Mouse (Mus musculus): Measurements from ENCODE around the gene Cck. TPM values are rescaled to one million over a fixed set of nuclear protein-coding genes. Genes with fewer than 3 reads are reported as not detected.

Cck gene
- total and polyA plus RNA-seq, 2 experiments from 2014 or later, result 0.29 TPM; not detected in 1

DNA sequence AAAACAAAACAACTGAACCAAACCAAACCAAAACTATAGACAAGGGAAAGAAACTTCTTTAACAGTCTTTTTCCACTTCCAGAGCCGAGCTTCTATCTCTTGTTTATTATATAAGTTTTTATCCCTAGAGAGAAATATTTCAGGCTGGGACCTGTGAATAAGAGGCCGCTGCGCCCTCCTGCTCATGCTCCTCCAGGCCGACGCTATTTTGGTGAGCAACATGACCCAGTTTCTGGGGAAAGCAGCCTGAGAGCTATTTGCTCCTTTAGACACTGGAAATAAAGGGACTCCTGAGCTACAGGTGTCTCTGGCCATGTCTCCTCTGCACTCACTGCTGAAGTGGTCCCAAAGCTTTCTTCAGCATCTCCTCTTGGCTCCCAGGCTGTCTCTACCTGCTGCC, 24.6 kb upstream of the Cck start:
- Histone ChIP-seq H3K36me3 (replicated peaks; ENCODE audit: control insufficient read depth, insufficient read depth, low read length) (no peaks in the 10 kb centered on the region), H3K9me3 (replicated peaks; ENCODE audit: control insufficient read depth, low read length) (no peaks in the 10 kb centered on the region), H3K4me2 (ENCODE audit: low read depth, low read length) (no peak overlapping the region), H3K9ac (replicated peaks; ENCODE audit: low read depth, low read length) (no peak overlapping the region), H3K4me1 (ENCODE audit: control insufficient read depth, insufficient read depth) (no peaks in the 10 kb centered on the region), H3K27ac (ENCODE audit: low read depth) (no peak overlapping the region), H3K4me3 (ENCODE audit: low read depth, low read length) (no peak overlapping the region), H3K27me3 (ENCODE audit: control insufficient read depth, insufficient read depth, low read length) (no peaks in the 10 kb centered on the region)
- TF ChIP-seq CTCF (IDR thresholded peaks at IDR 0.05; ENCODE audit: low read depth) (no peak), EP300 (IDR thresholded peaks at IDR 0.05; ENCODE audit: low read depth) (no peak)
- no peak for ATAC-seq (ENCODE audit: insufficient read depth, low read depth)
- 53% methylated on average over 5 of the region's 5 CpGs for WGBS
- DNase-seq (ENCODE audit: low spot score), result no peak

DNA sequence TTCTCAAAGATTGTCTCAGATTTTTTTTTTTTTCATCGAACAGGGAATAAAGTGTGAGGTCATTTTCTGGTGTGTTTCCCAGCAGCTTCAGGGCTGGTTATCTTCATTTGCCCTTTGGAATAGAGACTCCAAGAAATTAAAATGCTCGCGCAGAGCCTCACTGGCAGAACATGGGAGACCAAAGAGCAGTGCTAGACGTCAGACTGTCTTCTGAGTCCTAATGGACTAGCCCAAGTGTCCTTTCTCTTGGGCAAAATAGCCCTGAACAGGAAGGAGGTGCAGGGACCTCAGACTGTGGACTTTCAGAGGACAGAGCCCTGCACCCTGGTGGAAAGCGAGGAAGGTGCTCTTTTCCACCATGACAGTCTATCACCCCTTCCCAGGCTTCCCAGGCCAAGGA, 19.0 kb upstream of the Cck start:
- TF ChIP-seq CTCF (IDR thresholded peaks at IDR 0.05; ENCODE audit: low read depth) (no peak), EP300 (IDR thresholded peaks at IDR 0.05; ENCODE audit: low read depth) (no peak)
- Histone ChIP-seq H3K4me2 (ENCODE audit: low read depth, low read length) (no peak overlapping the region), H3K27ac (ENCODE audit: low read depth) (no peak overlapping the region), H3K27me3 (ENCODE audit: control insufficient read depth, insufficient read depth, low read length) (no peaks in the 10 kb centered on the region), H3K9ac (replicated peaks; ENCODE audit: low read depth, low read length) (no peak overlapping the region), H3K36me3 (replicated peaks; ENCODE audit: control insufficient read depth, insufficient read depth, low read length) (no peaks in the 10 kb centered on the region), H3K4me3 (ENCODE audit: low read depth, low read length) (no peak overlapping the region), H3K4me1 (ENCODE audit: control insufficient read depth, insufficient read depth) (no peaks in the 10 kb centered on the region), H3K9me3 (replicated peaks; ENCODE audit: control insufficient read depth, low read length) (no peaks in the 10 kb centered on the region)
- DNase-seq (ENCODE audit: low spot score), result no peak
- ATAC-seq (ENCODE audit: insufficient read depth, low read depth), result no peak
- WGBS, result 69% methylated on average over 5 of the region's 5 CpGs

DNA sequence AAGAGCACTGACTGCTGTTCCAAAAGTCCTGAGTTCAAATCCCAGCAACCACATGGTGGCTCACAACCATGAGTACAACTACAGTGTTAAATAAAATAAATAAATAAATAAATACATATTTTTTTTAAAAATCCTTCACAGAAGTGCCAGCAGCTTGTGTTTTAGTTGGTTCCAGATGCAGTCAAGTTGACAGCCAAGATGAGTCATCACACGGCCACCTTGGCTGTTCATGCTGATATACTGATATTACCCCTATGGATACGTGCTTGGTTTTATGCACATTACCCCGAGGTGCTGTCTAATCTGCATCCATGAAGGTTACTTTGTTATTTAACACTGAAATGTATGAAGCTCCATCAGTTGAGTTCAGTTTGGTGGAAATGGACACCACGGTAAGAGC, 16.4 kb upstream of the Cck start:
- Histone ChIP-seq H3K4me3 (ENCODE audit: low read depth, low read length) (no peak overlapping the region), H3K9me3 (replicated peaks; ENCODE audit: control insufficient read depth, low read length) (no peaks in the 10 kb centered on the region), H3K36me3 (replicated peaks; ENCODE audit: control insufficient read depth, insufficient read depth, low read length) (no peaks in the 10 kb centered on the region), H3K27ac (ENCODE audit: low read depth) (no peak overlapping the region), H3K9ac (replicated peaks; ENCODE audit: low read depth, low read length) (no peak overlapping the region), H3K4me1 (ENCODE audit: control insufficient read depth, insufficient read depth) (no peaks in the 10 kb centered on the region), H3K27me3 (ENCODE audit: control insufficient read depth, insufficient read depth, low read length) (no peaks in the 10 kb centered on the region), H3K4me2 (ENCODE audit: low read depth, low read length) (no peak overlapping the region)
- no peak for TF ChIP-seq EP300 (IDR thresholded peaks at IDR 0.05; ENCODE audit: low read depth)
- TF ChIP-seq CTCF (IDR thresholded peaks at IDR 0.05; ENCODE audit: low read depth), result no peak
- DNase-seq (ENCODE audit: low spot score) (no peak), ATAC-seq (ENCODE audit: insufficient read depth, low read depth) (no peak)
- WGBS, result 78% methylated on average over 4 of the region's 4 CpGs

DNA sequence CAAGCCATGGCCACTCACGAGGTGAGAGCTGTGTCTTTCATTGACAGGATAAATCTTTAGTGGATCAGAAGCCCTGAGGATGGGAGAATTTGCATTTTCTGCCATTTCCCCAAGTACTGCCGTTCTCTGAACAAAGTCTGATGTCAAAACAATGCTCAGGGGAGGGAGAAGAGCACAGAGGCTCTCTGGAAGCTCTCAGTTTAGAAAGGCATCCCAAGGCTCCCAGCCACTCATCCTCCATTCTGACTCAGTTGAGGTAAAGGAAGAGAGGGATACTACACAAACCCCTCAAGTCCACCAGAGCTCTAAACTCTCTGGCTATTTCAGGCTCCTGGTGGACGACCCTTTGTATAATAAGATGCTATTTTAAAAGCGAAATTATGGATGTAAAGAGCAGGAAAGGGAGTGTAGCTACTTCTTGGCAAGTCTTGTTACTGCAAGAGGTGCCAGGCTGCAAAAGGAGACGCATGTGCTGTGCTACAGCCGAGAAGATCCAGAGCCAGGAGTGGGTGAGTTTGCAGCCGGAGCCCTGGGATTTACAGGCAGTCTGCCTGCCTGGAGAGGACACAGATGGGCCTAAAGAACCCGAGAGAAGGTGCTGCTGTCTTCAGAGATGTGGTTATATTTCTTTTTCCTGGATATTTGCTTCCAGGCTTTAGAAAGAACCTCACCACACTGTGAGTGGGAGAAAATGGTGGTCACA, 11.1 kb upstream of the Cck start:
- TF ChIP-seq EP300 (IDR thresholded peaks at IDR 0.05; ENCODE audit: low read depth), result no peak
- TF ChIP-seq CTCF (IDR thresholded peaks at IDR 0.05; ENCODE audit: low read depth), result no peak
- Histone ChIP-seq H3K4me1 (ENCODE audit: control insufficient read depth, insufficient read depth) (no peaks in the 10 kb centered on the region), H3K27me3 (ENCODE audit: control insufficient read depth, insufficient read depth, low read length) (no peaks in the 10 kb centered on the region), H3K36me3 (replicated peaks; ENCODE audit: control insufficient read depth, insufficient read depth, low read length) (no peaks in the 10 kb centered on the region), H3K4me3 (ENCODE audit: low read depth, low read length) (no peak overlapping the region), H3K9me3 (replicated peaks; ENCODE audit: control insufficient read depth, low read length) (no peaks in the 10 kb centered on the region), H3K9ac (replicated peaks; ENCODE audit: low read depth, low read length) (no peak overlapping the region), H3K27ac (ENCODE audit: low read depth) (no peak overlapping the region), H3K4me2 (ENCODE audit: low read depth, low read length) (no peak overlapping the region)
- ATAC-seq (ENCODE audit: insufficient read depth, low read depth), result no peak
- DNase-seq (ENCODE audit: low spot score), result no peak
- 57% methylated on average over 8 of the region's 8 CpGs for WGBS

DNA sequence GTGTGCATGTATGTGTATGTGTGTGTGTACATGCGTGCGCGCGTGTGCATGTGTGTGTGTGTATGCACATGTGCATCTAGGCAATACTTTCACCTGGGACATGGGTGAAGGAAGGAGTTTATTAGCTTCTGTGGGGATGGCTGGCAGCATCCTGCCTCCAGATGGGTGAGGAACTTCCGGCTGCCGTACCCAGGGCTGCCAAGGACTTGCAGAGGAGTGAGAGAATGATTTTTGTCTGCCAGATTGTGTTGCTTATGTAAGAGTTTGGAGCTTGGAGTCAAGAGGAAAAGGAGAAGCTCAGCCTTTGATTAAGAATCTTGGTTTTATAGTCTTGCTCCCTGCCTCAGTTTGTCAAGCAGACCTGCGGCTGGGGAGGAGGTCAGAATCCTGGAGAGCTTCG, 9.9 kb upstream of the Cck start:
- Histone ChIP-seq H3K4me2 (ENCODE audit: low read depth, low read length) (no peak overlapping the region), H3K36me3 (replicated peaks; ENCODE audit: control insufficient read depth, insufficient read depth, low read length) (no peaks in the 10 kb centered on the region), H3K9me3 (replicated peaks; ENCODE audit: control insufficient read depth, low read length) (no peaks in the 10 kb centered on the region), H3K27me3 (ENCODE audit: control insufficient read depth, insufficient read depth, low read length) (no peaks in the 10 kb centered on the region), H3K9ac (replicated peaks; ENCODE audit: low read depth, low read length) (no peak overlapping the region), H3K27ac (ENCODE audit: low read depth) (no peak overlapping the region), H3K4me1 (ENCODE audit: control insufficient read depth, insufficient read depth) (no peaks in the 10 kb centered on the region), H3K4me3 (ENCODE audit: low read depth, low read length) (no peak overlapping the region)
- no peak for DNase-seq (ENCODE audit: low spot score)
- TF ChIP-seq EP300 (IDR thresholded peaks at IDR 0.05; ENCODE audit: low read depth) (no peak), CTCF (IDR thresholded peaks at IDR 0.05; ENCODE audit: low read depth) (no peak)
- WGBS, result 89% methylated on average over 8 of the region's 8 CpGs
- no peak for ATAC-seq (ENCODE audit: insufficient read depth, low read depth)

DNA sequence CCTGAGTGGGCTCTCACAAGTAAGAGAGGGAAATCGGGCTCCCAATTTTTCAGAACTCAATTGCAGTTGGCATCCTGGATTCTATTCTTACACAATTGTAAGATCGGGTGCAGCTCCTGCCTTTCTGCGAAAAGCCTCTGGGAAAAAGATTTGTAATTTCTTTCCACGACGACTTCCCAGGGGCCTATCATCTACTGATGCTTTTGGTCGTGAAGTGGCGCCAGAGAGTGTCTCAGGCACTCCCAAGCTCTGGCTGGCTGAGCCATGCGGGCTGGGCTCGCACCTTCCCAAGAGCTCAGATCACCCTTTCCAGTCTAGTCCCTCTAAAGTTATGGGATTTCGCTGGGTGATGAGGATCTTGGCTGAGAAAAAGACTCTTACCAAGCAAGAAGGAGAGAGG, 608 bp upstream of the Cck start:
- 31% methylated on average over 10 of the region's 10 CpGs for WGBS
- Histone ChIP-seq H3K4me1 (ENCODE audit: control insufficient read depth, insufficient read depth) (no peaks in the 10 kb centered on the region), H3K27me3 (ENCODE audit: control insufficient read depth, insufficient read depth, low read length) (peaks cover 60% of the 10 kb centered on the region), H3K4me3 (ENCODE audit: low read depth, low read length) (no peak overlapping the region), H3K9ac (replicated peaks; ENCODE audit: low read depth, low read length) (no peak overlapping the region), H3K36me3 (replicated peaks; ENCODE audit: control insufficient read depth, insufficient read depth, low read length) (no peaks in the 10 kb centered on the region), H3K9me3 (replicated peaks; ENCODE audit: control insufficient read depth, low read length) (no peaks in the 10 kb centered on the region), H3K4me2 (ENCODE audit: low read depth, low read length) (no peak overlapping the region), H3K27ac (ENCODE audit: low read depth) (no peak overlapping the region)
- ATAC-seq (ENCODE audit: insufficient read depth, low read depth) (no peak), DNase-seq (ENCODE audit: low spot score) (no peak)
- no peak for TF ChIP-seq CTCF (IDR thresholded peaks at IDR 0.05; ENCODE audit: low read depth)
- TF ChIP-seq EP300 (IDR thresholded peaks at IDR 0.05; ENCODE audit: low read depth), result no peak
